Mouse (Mus musculus) liver, embryonic 14.5 days (tissue): ENCODE measurements around the gene Ltbp2. TPM values are rescaled to one million over a fixed set of nuclear protein-coding genes. Genes with fewer than 3 reads are reported as not detected.

ENCODE experiments used
- ATAC-seq: fragments of 200-750 bp; cut with Nextera tagmentation; 2 replicates; pipeline ENCODE4 v1.8.0; 2017; ENCODE audit warnings: moderate number of reproducible peaks, mild to moderate bottlenecking, moderate library complexity; ENCODE audit not compliant: insufficient read depth
- DNase-seq, 3 experiments: peaks; one replicate each; pipeline ENCODE4 v3.0.0-alpha.2; 2012 to 2013; ENCODE audit warnings: low read depth in 3 of 3, low spot score in 3 of 3
- H3K27ac ChIP-seq: fragments of 300-500 bp; sonication (generic); 2 replicates; pipeline ENCODE4 v1.5.1; 2014; ENCODE audit warnings: moderate library complexity, mild to moderate bottlenecking, control low read depth, inconsistent platforms
- H3K27me3 ChIP-seq: fragments of 300-500 bp; sonication (generic); 2 replicates; pipeline ENCODE4 v1.6.1; 2014; ENCODE audit warnings: mild to moderate bottlenecking, low read length, moderate library complexity; ENCODE audit not compliant: control insufficient read depth, insufficient read depth
- H3K36me3 ChIP-seq: fragments of 300-500 bp; sonication (generic); replicated peaks from 2 replicates; pipeline ENCODE4 v1.6.1; 2014; ENCODE audit warnings: low read depth; ENCODE audit not compliant: control insufficient read depth, insufficient read depth
- H3K4me1 ChIP-seq, 2 experiments: fragments of 200-500 bp in 1 of 2; fragments of 300-500 bp in 1 of 2; sonication (generic) in 1 of 2; replicated peaks; 2 replicates each; pipeline ENCODE4 v1.6.1; 2012 to 2014; ENCODE audit warnings: antibody characterized with exemption in 1 of 2, inconsistent platforms in 1 of 2, low read length in 1 of 2; ENCODE audit not compliant: control insufficient read depth in 2 of 2, insufficient read depth in 2 of 2
- H3K4me2 ChIP-seq: fragments of 300-500 bp; sonication (generic); 2 replicates; pipeline ENCODE4 v1.6.1; 2014; ENCODE audit warnings: low read depth, mild to moderate bottlenecking, control low read depth, moderate library complexity
- H3K4me3 ChIP-seq, 2 experiments: fragments of 200-500 bp in 1 of 2; fragments of 300-500 bp in 1 of 2; sonication (generic) in 1 of 2; 2 replicates each; pipeline ENCODE4 v1.5.1; 2012 to 2014; ENCODE audit warnings: low read depth in 2 of 2, low read length in 2 of 2, mild to moderate bottlenecking in 2 of 2, control low read depth in 1 of 2, inconsistent platforms in 1 of 2, moderate library complexity in 1 of 2; ENCODE audit not compliant: insufficient read depth in 1 of 2
- H3K9ac ChIP-seq: fragments of 300-500 bp; sonication (generic); replicated peaks from 2 replicates; pipeline ENCODE4 v1.6.1; 2014; ENCODE audit warnings: mild to moderate bottlenecking, control low read depth, moderate library complexity
- H3K9me3 ChIP-seq: fragments of 300-500 bp; sonication (generic); 2 replicates; pipeline ENCODE4 v1.6.1; 2016; ENCODE audit warnings: low read length, mixed read lengths; ENCODE audit not compliant: control insufficient read depth
- CTCF ChIP-seq: IDR thresholded peaks from 2 replicates; pipeline ENCODE4 v1.5.1; 2016; ENCODE audit warnings: antibody characterized with exemption, low read depth, control low read depth
- EP300 ChIP-seq: IDR thresholded peaks from 2 replicates; pipeline ENCODE4 v1.6.1; 2016; ENCODE audit warnings: antibody characterized with exemption, low read depth
- whole genome bisulfite sequencing: fragments of 180-500 bp; shearing (Covaris S2); extraction: QIAGEN DNeasy Blood & Tissue Kit; methylation state at CpG from one replicate; pipeline ENCODE4 v1.1.7; 2014; ENCODE audit not compliant: insufficient replicate concordance; 5-methylcytosine and 5-hydroxymethylcytosine counted together
- polyA plus RNA-seq, 2 experiments: library from polyadenylated mRNA; depleted of rRNA in 1 of 2; stranded (reverse) in 1 of 2; unstranded in 1 of 2; fragments of >200 nt; fragmentation: Nextera tagmentation in 1 of 2; extraction: Ambion mirVana in 1 of 2; gene quantifications; 2 replicates each; pipeline versions ENCODE4 v1.2.1 to v1.2.3; 2012 to 2014

Ltbp2 gene
- polyA plus RNA-seq, 2 experiments, result 0.08 to 0.21 TPM

DNA sequence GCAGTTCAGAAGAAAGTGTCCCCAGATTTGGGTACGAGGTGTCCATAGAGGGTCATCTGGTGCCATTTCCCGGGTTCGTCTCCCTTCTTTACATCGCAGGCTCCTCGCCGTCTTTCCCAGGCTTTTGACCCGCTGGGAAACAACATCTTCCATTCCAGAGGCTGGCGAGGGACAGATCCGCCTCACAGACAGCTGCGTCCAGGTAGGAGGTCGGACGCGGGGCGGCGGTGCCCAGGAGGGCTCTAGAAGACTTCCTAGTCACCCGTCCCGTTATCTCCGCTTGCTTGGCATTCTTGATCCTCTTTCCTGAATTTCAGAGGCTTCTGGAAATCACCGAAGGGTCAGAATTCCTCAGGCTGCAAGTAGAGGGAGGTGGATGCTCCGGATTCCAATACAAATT lies 102.9 kb downstream of the Ltbp2 start:
- WGBS, result 1% methylated on average over 20 of the region's 20 CpGs
- DNase-seq (peak; percentile 23 to 43 (median 24)), ATAC-seq (peak; percentile 25; the same call in 1 of the 2 replicates)
- Histone ChIP-seq H3K27ac (peak overlapping the region; percentile 65), H3K27me3 (no peaks in the 10 kb centered on the region), H3K4me1 (peaks cover 21 to 24% of the 10 kb centered on the region in 2 experiments), H3K9ac (peak overlapping the region; percentile 74), H3K4me2 (peak overlapping the region; percentile 87), H3K9me3 (no peaks in the 10 kb centered on the region), H3K4me3 (peak overlapping the region; percentile 87 to 97), H3K36me3 (peaks cover 3% of the 10 kb centered on the region)
- TF ChIP-seq EP300 (no peak), CTCF (no peak)

GRCm38 (mm10) chr12:84772726-84773441 lies 103.4 kb downstream of the Ltbp2 start, which contains the start of the genes Npc2 and Isca2:
TSS of gene Npc2 (minus strand) at chr12:84773152.
TSS of gene Isca2 (plus strand) at chr12:84773251.
- no peaks in the 10 kb centered on the region for H3K9me3 ChIP-seq
- TF ChIP-seq CTCF (peak; percentile 34), EP300 (peak; percentile 47; the same call in 1 of the 2 replicates)
- DNase-seq, result peak; percentile 99 to 100 (median 99)
- peak within 1 kb of the TSS; percentile 87 to 97 for H3K4me3 ChIP-seq
- peak within 1 kb of the TSS; percentile 89 for H3K27ac ChIP-seq
- no peaks in the 10 kb centered on the region for H3K27me3 ChIP-seq
- peaks cover 21 to 26% of the 10 kb centered on the region in 2 experiments for H3K4me1 ChIP-seq
- H3K4me2 ChIP-seq, result peak within 1 kb of the TSS; percentile 87
- H3K36me3 ChIP-seq, result peaks cover 3% of the 10 kb centered on the region
- under 1% methylated on average over 50 of the region's 50 CpGs for WGBS
- ATAC-seq, result peak; percentile 98
- H3K9ac ChIP-seq, result peak within 1 kb of the TSS; percentile 80

DNA sequence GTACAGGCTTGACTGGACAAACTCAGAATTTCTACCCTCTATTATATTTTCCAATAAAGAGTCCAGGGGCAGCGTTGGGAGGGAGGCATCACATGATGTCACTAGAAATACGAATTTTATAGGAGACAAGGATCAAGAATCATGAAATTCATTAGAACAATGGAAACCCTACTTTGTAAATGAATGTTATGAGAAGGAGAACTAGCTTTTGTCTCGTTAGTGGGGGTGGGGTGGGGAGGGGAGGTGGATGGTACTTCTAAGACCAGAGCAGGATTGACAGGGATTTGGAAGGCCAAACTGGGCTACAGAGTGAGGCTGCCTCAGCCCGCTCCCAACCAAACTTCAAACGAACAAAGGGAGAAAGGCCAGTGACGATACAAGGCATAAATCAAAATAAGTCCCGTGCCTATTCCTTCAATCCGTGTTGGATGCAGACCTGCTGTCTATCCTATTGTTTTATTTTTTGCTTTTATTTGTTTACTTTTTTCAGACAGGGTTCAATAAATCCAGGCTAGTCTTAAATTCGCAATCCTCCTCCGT lies 104.3 kb downstream of the Ltbp2 start:
- H3K9me3 ChIP-seq, result no peaks in the 10 kb centered on the region
- ATAC-seq (no peak), DNase-seq (no peak)
- H3K4me2 ChIP-seq, result peak overlapping the region; percentile 86
- peak overlapping the region; percentile 89 for H3K27ac ChIP-seq
- H3K9ac ChIP-seq, result peak overlapping the region; percentile 80
- H3K4me1 ChIP-seq, result peaks cover 21 to 28% of the 10 kb centered on the region in 2 experiments
- TF ChIP-seq CTCF (no peak), EP300 (no peak)
- peaks cover 3% of the 10 kb centered on the region for H3K36me3 ChIP-seq
- 8% methylated on average over 10 of the region's 10 CpGs for WGBS
- no peaks in the 10 kb centered on the region for H3K27me3 ChIP-seq
- peak overlapping the region; percentile 87 to 95 for H3K4me3 ChIP-seq

DNA sequence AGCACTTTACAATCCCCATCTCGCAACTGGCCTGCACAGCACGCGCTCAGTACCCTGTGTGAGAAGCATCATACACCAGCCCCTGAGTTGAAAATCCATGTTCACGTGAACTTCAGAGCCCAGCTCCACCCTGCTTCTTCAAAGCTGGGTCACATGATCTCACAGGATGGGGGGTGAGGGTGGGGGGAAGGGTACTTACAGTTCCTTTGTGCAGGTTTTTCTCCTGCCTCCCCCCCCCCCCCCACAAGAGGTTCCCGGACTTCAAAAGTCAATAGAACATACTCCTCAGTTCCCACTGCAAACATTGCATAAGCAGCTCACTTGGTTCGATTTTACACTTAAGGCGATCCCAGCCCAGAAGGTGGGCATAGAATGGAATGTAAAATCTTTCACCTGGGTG lies 106.7 kb downstream of the Ltbp2 start:
- no peak for ATAC-seq
- no peak overlapping the region for H3K4me3 ChIP-seq
- peaks cover 18 to 26% of the 10 kb centered on the region in 2 experiments for H3K4me1 ChIP-seq
- DNase-seq, result no peak
- no peaks in the 10 kb centered on the region for H3K9me3 ChIP-seq
- 68% methylated on average over 7 of the region's 7 CpGs for WGBS
- H3K4me2 ChIP-seq, result no peak overlapping the region
- H3K9ac ChIP-seq, result no peak overlapping the region
- no peak overlapping the region for H3K27ac ChIP-seq
- TF ChIP-seq EP300 (no peak), CTCF (no peak)
- peaks cover 3% of the 10 kb centered on the region; the same call in 1 of the 2 replicates for H3K36me3 ChIP-seq
- H3K27me3 ChIP-seq, result no peaks in the 10 kb centered on the region

DNA sequence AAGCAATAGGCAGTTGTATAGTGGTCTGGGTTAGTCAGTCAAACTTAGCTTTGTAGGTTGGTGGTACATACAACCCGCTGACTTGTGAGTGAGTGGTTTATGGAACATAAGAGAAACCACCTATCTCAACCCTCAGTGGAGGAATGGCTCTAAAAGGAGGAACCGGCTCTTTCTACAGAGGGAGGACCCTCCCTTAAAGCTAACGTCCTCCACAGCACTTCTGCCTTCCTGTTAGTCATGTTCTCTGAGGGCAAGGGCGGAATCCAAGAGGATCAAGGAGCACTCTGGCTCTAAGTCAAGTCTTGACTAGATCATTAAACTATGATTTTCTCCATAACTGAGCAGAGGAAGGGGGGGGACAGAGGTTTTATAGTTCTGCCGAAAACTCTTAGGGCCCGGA lies 108.8 kb downstream of the Ltbp2 start:
- Histone ChIP-seq H3K9ac (no peak overlapping the region), H3K27ac (no peak overlapping the region), H3K27me3 (no peaks in the 10 kb centered on the region), H3K36me3 (peaks cover 3% of the 10 kb centered on the region; the same call in 1 of the 2 replicates), H3K4me3 (no peak overlapping the region), H3K9me3 (no peaks in the 10 kb centered on the region), H3K4me1 (peaks cover 11 to 18% of the 10 kb centered on the region in 2 experiments; a peak in 3 of 4 replicates), H3K4me2 (no peak overlapping the region)
- DNase-seq (no peak), ATAC-seq (no peak)
- 61% methylated on average over 6 of the region's 6 CpGs for WGBS
- TF ChIP-seq EP300, result no peak
- no peak for TF ChIP-seq CTCF
